ENCODE assay signal across 29 mouse cellular contexts in genomic region chr1:108558882-108559281, GRCm38 (mm10).
"Had no signal": no experiment of that assay in that cellular context is flagged by ENCODE, and none has a peak within 500 bp of the region (broad histone marks: within the 10 kb centered on the region; RNA-seq: fewer than 3 reads in every experiment).

No protein-coding gene starts in this region.

- ATAC-seq: hindbrain, embryonic 16.5 days; hindbrain, postnatal 0 days; inflammation-experienced regulatory T-cells, adult 6 months; intestine, embryonic 15.5 days; intestine, embryonic 16.5 days; intestine, postnatal 0 days had no signal

- DNase-seq: heart, postnatal 10 days; heart, postnatal 14 days; heart, postnatal 36 days; heart, postnatal 4 days; kidney, adult 11 months; kidney, adult 18-20 months; kidney, adult 2 months; kidney, adult 8-10 months; kidney, adult 9 months; kidney, postnatal 10 days; kidney, postnatal 14 days; kidney, postnatal 25 days; kidney, postnatal 36 days; kidney, postnatal 4 days; layer of hippocampus, adult 9-11 months; layer of hippocampus, postnatal 36 days had no signal

- H3K27me3 ChIP-seq: heart, embryonic 12.5 days; heart, embryonic 13.5 days; heart, embryonic 15.5 days; hindbrain, embryonic 12.5 days; hindbrain, embryonic 13.5 days; hindbrain, embryonic 15.5 days; intestine, embryonic 15.5 days; kidney, embryonic 15.5 days had no signal
